Mouse (Mus musculus): ENCODE results near the gene Rps5.

DNA sequence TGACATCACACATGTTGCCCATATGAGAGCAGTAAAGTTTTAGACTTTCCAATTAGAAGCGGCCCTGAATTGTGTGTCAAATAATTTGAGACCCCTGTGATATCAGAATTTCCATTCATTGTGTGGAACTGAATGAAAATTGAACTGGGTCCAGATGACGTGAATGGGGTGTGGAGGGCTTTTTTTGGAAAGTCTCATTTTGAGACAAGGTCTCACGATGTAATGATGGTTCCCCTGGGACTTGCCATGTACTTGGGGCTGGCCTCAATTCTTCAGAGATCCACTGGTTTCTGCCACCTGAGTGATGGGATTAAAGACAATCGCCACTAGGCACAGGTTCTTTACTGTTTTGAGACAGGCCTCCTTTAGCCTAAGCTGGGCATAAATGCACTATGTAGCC lies 18.5 kb downstream of the Rps5 start:
- TF ChIP-seq CTCF (IDR thresholded peaks at IDR 0.05) (no peak), EP300 (IDR thresholded peaks at IDR 0.05) (no peak)

All from lung, postnatal 0 days (tissue).